Mouse (Mus musculus): Measurements from ENCODE around the gene Dnaaf5.

GRCm38 (mm10) chr5:139203312-139203711 lies 53.3 kb downstream of the Dnaaf5 start:
- TF ChIP-seq GATA1 (IDR thresholded peaks at IDR 0.05; ENCODE audit: borderline replicate concordance, low read length) (no peak), FLI1 (IDR thresholded peaks at IDR 0.05; ENCODE audit: low read length) (no peak)

Measured in megakaryocyte, embryonic 14.5 days (primary cell).